Mouse (Mus musculus) CH12.LX (cell line): ENCODE measurements around the gene Ablim2. TPM values are rescaled to one million over a fixed set of nuclear protein-coding genes. Genes with fewer than 3 reads are reported as not detected.

Experiments used
- DNase-seq: peaks from one replicate; pipeline ENCODE4 v3.0.0-alpha.2; 2013; ENCODE audit errors: extremely low read depth
- H3K27ac ChIP-seq: 2 replicates; pipeline ENCODE4 v1.5.1; 2012; ENCODE audit warnings: low read depth, mild to moderate bottlenecking, control low read depth, moderate library complexity; ENCODE audit not compliant: insufficient read depth
- H3K27me3 ChIP-seq: replicated peaks from 2 replicates; pipeline ENCODE3; 2012; ENCODE audit warnings: inconsistent platforms
- H3K36me3 ChIP-seq, 2 experiments: replicated peaks in 1 of 2; 2 replicates each; pipeline versions ENCODE3 to v1.6.1; 2012; ENCODE audit warnings: inconsistent platforms in 1 of 2, low read length in 1 of 2, mild to moderate bottlenecking in 1 of 2, mixed read lengths in 1 of 2, moderate library complexity in 1 of 2; ENCODE audit not compliant: control insufficient read depth in 1 of 2, insufficient read depth in 1 of 2
- H3K4me1 ChIP-seq, 2 experiments: 2 replicates each; pipeline ENCODE4 v1.6.1; 2012; ENCODE audit warnings: inconsistent platforms in 1 of 2, moderate library complexity in 1 of 2; ENCODE audit not compliant: insufficient read depth in 2 of 2, control insufficient read depth in 1 of 2
- H3K4me2 ChIP-seq: 2 replicates; pipeline ENCODE4 v1.6.1; 2012; ENCODE audit warnings: low read depth, mild to moderate bottlenecking, control low read depth; ENCODE audit not compliant: poor library complexity, insufficient read depth, severe bottlenecking
- H3K4me3 ChIP-seq, 3 experiments: fragments of 150-350 bp in 1 of 3; sonication (generic) in 1 of 3; replicated peaks in 1 of 3; 2 replicates each; pipeline versions ENCODE3 to v1.5.1; 2011 to 2012; ENCODE audit warnings: low read depth in 2 of 3, low read length in 2 of 3, mild to moderate bottlenecking in 2 of 3, moderate library complexity in 2 of 3, control low read depth in 1 of 3, improper control_type of control experiment in 1 of 3, inconsistent platforms in 1 of 3, mixed read lengths in 1 of 3; ENCODE audit not compliant: poor library complexity in 1 of 3
- H3K79me2 ChIP-seq: replicated peaks from 2 replicates; pipeline ENCODE4 v1.6.1; 2012; ENCODE audit warnings: mild to moderate bottlenecking, moderate library complexity; ENCODE audit not compliant: control insufficient read depth, poor library complexity, insufficient read depth, severe bottlenecking; ENCODE audit errors: extremely low read depth
- H3K9ac ChIP-seq: 2 replicates; pipeline ENCODE4 v1.6.1; 2012; ENCODE audit warnings: low read depth, mild to moderate bottlenecking, control low read depth, moderate library complexity; ENCODE audit not compliant: insufficient read depth
- H3K9me3 ChIP-seq: replicated peaks from 2 replicates; pipeline ENCODE3; 2012; ENCODE audit warnings: low read length, inconsistent platforms, mixed read lengths
- CTCF ChIP-seq, 2 experiments: IDR thresholded peaks in 1 of 2; conservative IDR thresholded peaks in 1 of 2; 2 replicates each; pipeline ENCODE4 v1.5.1; 2011 to 2012; ENCODE audit warnings: low read depth in 2 of 2, low read length in 2 of 2, improper control_type of control experiment in 1 of 2, inconsistent platforms in 1 of 2, mild to moderate bottlenecking in 1 of 2, moderate library complexity in 1 of 2
- KAT2A ChIP-seq: IDR thresholded peaks from 2 replicates; pipeline ENCODE4 v1.6.1; 2012; ENCODE audit warnings: low read length, improper control_type of control experiment, inconsistent platforms; ENCODE audit not compliant: insufficient replicate concordance
- MAFK ChIP-seq: IDR thresholded peaks from 2 replicates; pipeline ENCODE4 v1.6.1; 2011; ENCODE audit warnings: low read length, improper control_type of control experiment; ENCODE audit not compliant: insufficient replicate concordance
- MAX ChIP-seq: IDR thresholded peaks from 2 replicates; pipeline ENCODE4 v1.6.1; 2011; ENCODE audit warnings: low read length, improper control_type of control experiment
- MAZ ChIP-seq: IDR thresholded peaks from 2 replicates; pipeline ENCODE4 v1.6.1; 2012; ENCODE audit warnings: low read depth, mild to moderate bottlenecking, inconsistent platforms, low read length, improper control_type of control experiment, moderate library complexity
- MYC ChIP-seq: IDR thresholded peaks from 2 replicates; pipeline ENCODE4 v1.6.1; 2011; ENCODE audit warnings: low read depth, mild to moderate bottlenecking, improper control_type of control experiment, low read length
- NELFE ChIP-seq: IDR thresholded peaks from 2 replicates; pipeline ENCODE4 v1.6.1; 2011; ENCODE audit warnings: low read depth, low read length, improper control_type of control experiment
- RAD21 ChIP-seq: IDR thresholded peaks from 2 replicates; pipeline ENCODE4 v1.6.1; 2011; ENCODE audit warnings: low read depth, mild to moderate bottlenecking, low read length, improper control_type of control experiment, moderate library complexity
- SMC3 ChIP-seq: IDR thresholded peaks from 2 replicates; pipeline ENCODE4 v1.6.1; 2011; ENCODE audit warnings: low read depth, low read length, improper control_type of control experiment
- TBP ChIP-seq: conservative IDR thresholded peaks from 2 replicates; pipeline ENCODE4 v1.6.1; 2011; ENCODE audit warnings: low read depth, low read length, improper control_type of control experiment
- TCF12 ChIP-seq: IDR thresholded peaks from 2 replicates; pipeline ENCODE4 v1.6.1; 2014; ENCODE audit warnings: low read depth, mild to moderate bottlenecking, inconsistent platforms, low read length, improper control_type of control experiment
- USF1 ChIP-seq: IDR thresholded peaks from 2 replicates; pipeline ENCODE4 v1.6.1; 2014; ENCODE audit warnings: low read depth, mild to moderate bottlenecking, inconsistent platforms, low read length, improper control_type of control experiment
- ZC3H11A ChIP-seq: IDR thresholded peaks from 2 replicates; pipeline ENCODE4 v1.6.1; 2012; ENCODE audit warnings: low read depth, mild to moderate bottlenecking, inconsistent platforms, low read length, improper control_type of control experiment
- dilution Hi-C: fragments of 300-500 bp; cut with MboI; formaldehyde crosslinking; loops from 2 replicates; pipeline ENCODE4 v1.14.3; 2020; ENCODE audit warnings: low sequenced_read_pairs; ENCODE audit not compliant: extremely low pct_unique_long_range_greater_than_20kb, extremely low pct_ligation_motif_present
- in situ Hi-C: fragments of 300-500 bp; cut with MboI; formaldehyde crosslinking; loops from 3 replicates; pipeline ENCODE4 v1.14.3; 2019; ENCODE audit warnings: low sequenced_read_pairs, low pct_ligation_motif_present, low pct_unique_long_range_greater_than_20kb, mixed read lengths
- polyA plus RNA-seq: library from polyadenylated mRNA; unstranded; fragments of >175 nt; gene quantifications from 2 replicates; pipeline ENCODE4 v1.2.1, GENCODE M21; 2012; ENCODE audit warnings: low read depth; ENCODE audit not compliant: insufficient read length
- total RNA-seq, 2 experiments: library from RNA; depleted of rRNA; stranded (reverse); fragments of 300-350 nt in 1 of 2; fragments of >200 nt in 1 of 2; gene quantifications; 2 replicates each; pipeline ENCODE4 v1.2.3; 2012 to 2014

Ablim2 gene
- total and polyA plus RNA-seq, 3 experiments: 4.4 to 12.2 (median 11.0) TPM

DNA sequence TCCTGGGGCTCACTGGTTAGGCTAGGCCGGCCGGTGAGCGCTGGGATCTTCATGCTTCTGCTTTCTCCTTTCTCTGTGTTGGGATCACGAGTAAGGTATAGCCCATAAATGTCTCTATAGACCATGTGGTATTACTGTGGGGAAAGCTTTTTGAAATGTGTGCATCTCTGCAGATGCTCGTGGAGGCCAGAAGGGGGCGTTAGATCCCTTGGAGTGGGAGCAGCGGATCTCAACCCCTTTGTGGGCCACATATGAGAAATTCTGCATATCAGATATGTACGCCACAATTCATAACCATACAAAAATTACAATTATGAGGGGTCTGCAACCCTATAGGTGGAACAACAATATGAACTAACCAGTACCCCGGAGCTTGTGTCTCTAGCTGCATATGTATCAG lies 131.3 kb downstream of the Ablim2 start:
- H3K27me3 ChIP-seq: peaks cover 27% of the 10 kb centered on the region
- in situ Hi-C loops: loop anchor here (5.0 to 25.0 kb wide), 2 partner anchors 83 to 498 kb away; partner anchors contain the start of gene Sorcs2
- H3K4me2 ChIP-seq: no peak overlapping the region
- no peaks in the 10 kb centered on the region for H3K9me3 ChIP-seq
- no peaks in the 10 kb centered on the region for H3K36me3 ChIP-seq
- H3K79me2 ChIP-seq: no peaks in the 10 kb centered on the region
- peaks cover 14 to 23% of the 10 kb centered on the region in 2 experiments for H3K4me1 ChIP-seq
- no peak for DNase-seq
- dilution Hi-C loops: no loop called here
- TF ChIP-seq MAFK: no peak
- no peak for TF ChIP-seq USF1
- peak; percentile 91 for TF ChIP-seq SMC3
- TF ChIP-seq MYC: 0 out of 2 replicates have a peak, but pooled peaks have one; percentile 25
- no peak for TF ChIP-seq MAZ
- TF ChIP-seq TCF12: no peak
- TF ChIP-seq RAD21: peak; percentile 89
- TF ChIP-seq NELFE: peak; percentile 27; the same call in 1 of the 2 replicates
- TF ChIP-seq ZC3H11A: peak; percentile 62
- TF ChIP-seq CTCF (conservative IDR thresholded peaks at IDR 0.05 in 1 of 2, IDR thresholded peaks at IDR 0.05 in 1 of 2; ENCODE audit: low read depth in 2 of 2, low read length in 2 of 2): peak; percentile 61 to 92; a peak in 3 of 4 replicates
- TF ChIP-seq KAT2A: no peak
- TF ChIP-seq TBP: no peak
- TF ChIP-seq MAX: 0 out of 2 replicates have a peak, but pooled peaks have one; percentile 36
- H3K4me3 ChIP-seq: no peak overlapping the region
- H3K27ac ChIP-seq: no peak overlapping the region
- no peak overlapping the region for H3K9ac ChIP-seq

DNA sequence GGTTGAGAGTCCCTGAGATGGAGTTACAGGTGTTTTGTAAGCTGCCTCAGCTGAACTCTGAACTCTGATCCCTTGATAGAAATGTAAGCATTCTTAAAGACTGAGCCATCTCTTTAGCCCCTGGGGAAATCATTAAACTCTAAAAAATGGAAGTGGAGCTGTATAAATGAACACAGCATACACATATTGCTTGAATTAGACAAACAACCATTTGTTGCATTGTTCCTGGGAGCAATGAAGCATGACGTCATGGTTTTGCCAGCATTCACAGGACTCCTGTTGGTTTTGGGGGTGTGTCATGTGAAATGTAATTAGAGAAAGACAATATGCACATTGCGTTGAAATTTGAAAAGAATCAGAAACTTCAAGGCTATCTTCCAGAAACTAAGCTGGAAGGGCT lies 132.0 kb downstream of the Ablim2 start:
- H3K79me2 ChIP-seq: no peaks in the 10 kb centered on the region
- DNase-seq: no peak
- no peak overlapping the region for H3K4me3 ChIP-seq
- peaks cover 28% of the 10 kb centered on the region for H3K27me3 ChIP-seq
- no peak overlapping the region for H3K27ac ChIP-seq
- H3K36me3 ChIP-seq: no peaks in the 10 kb centered on the region
- dilution Hi-C loops: no loop called here
- H3K9ac ChIP-seq: no peak overlapping the region
- no peaks in the 10 kb centered on the region for H3K9me3 ChIP-seq
- TF ChIP-seq MYC: no peak
- TF ChIP-seq, all 38 proteins: peak for 0
- in situ Hi-C loops: loop anchor here (5.0 to 25.0 kb wide), 2 partner anchors 83 to 498 kb away; partner anchors contain the start of gene Sorcs2
- Histone ChIP-seq H3K4me2 (no peak overlapping the region), H3K4me1 (peaks cover 15 to 19% of the 10 kb centered on the region in 2 experiments)
